Mouse (Mus musculus) hindbrain, postnatal 0 days (tissue): Measurements from ENCODE around the gene Mfap5. TPM values are rescaled to one million over a fixed set of nuclear protein-coding genes. Genes with fewer than 3 reads are reported as not detected.
A peak's percentile ranks its signal among the peaks of the same experiment; 100 is the strongest.

Experiments
- ATAC-seq: fragments of 200-750 bp; cut with Nextera tagmentation; 2 replicates; pipeline ENCODE4 v1.8.0; 2017; ENCODE audit warnings: mild to moderate bottlenecking, moderate TSS enrichment, moderate library complexity
- DNase-seq: peaks from one replicate; pipeline ENCODE4 v3.0.0-alpha.2; 2015; ENCODE audit warnings: low spot score
- H3K27ac ChIP-seq: fragments of 300-500 bp; sonication (generic); 2 replicates; pipeline ENCODE4 v1.5.1; 2014; ENCODE audit warnings: mild to moderate bottlenecking
- H3K27me3 ChIP-seq: fragments of 300-500 bp; sonication (generic); 2 replicates; pipeline ENCODE4 v1.6.1; 2014; ENCODE audit warnings: low read length, mixed read lengths; ENCODE audit not compliant: insufficient read depth
- H3K36me3 ChIP-seq: fragments of 300-500 bp; sonication (generic); 2 replicates; pipeline ENCODE4 v1.6.1; 2014; ENCODE audit warnings: low read length, mixed read lengths; ENCODE audit not compliant: insufficient read depth
- H3K4me1 ChIP-seq: fragments of 300-500 bp; sonication (generic); 2 replicates; pipeline ENCODE4 v1.6.1; 2014; ENCODE audit warnings: antibody characterized with exemption, low read length, mixed read lengths; ENCODE audit not compliant: insufficient read depth
- H3K4me2 ChIP-seq: fragments of 300-500 bp; sonication (generic); 2 replicates; pipeline ENCODE4 v1.6.1; 2014; ENCODE audit warnings: low read depth, mild to moderate bottlenecking, low read length, moderate library complexity, mixed read lengths
- H3K4me3 ChIP-seq: fragments of 300-500 bp; sonication (generic); 2 replicates; pipeline ENCODE4 v1.5.1; 2014; ENCODE audit warnings: low read length
- H3K9ac ChIP-seq: fragments of 300-500 bp; sonication (generic); replicated peaks from 2 replicates; pipeline ENCODE4 v1.6.1; 2014; ENCODE audit warnings: mild to moderate bottlenecking, low read length, moderate library complexity, mixed read lengths
- H3K9me3 ChIP-seq: fragments of 300-500 bp; sonication (generic); 2 replicates; pipeline ENCODE4 v1.6.1; 2016; ENCODE audit warnings: low read length, mixed read lengths
- CTCF ChIP-seq: IDR thresholded peaks from 2 replicates; pipeline ENCODE4 v1.5.1; 2016; ENCODE audit warnings: antibody characterized with exemption, control low read depth, low read depth
- WGBS: fragments of 180-500 bp; shearing (Covaris S2); extraction: QIAGEN DNeasy Blood & Tissue Kit; methylation state at CpG from one replicate; pipeline ENCODE4 v1.1.7; 2014; 5-methylcytosine and 5-hydroxymethylcytosine counted together
- polyA plus RNA-seq: library from polyadenylated mRNA; unstranded; fragments of >200 nt; fragmentation: Nextera tagmentation; extraction: Ambion mirVana; gene quantifications from 2 replicates; pipeline ENCODE4 v1.2.1, GENCODE M21; 2015
- total RNA-seq: library from RNA; depleted of rRNA; stranded (reverse); fragments of >200 nt; gene quantifications from 2 replicates; pipeline ENCODE4 v1.2.3, GENCODE M21; 2014

Gene Mfap5
- total and polyA plus RNA-seq, 2 experiments from 2014 or later, result 5.0 to 13.2 TPM

GRCm38 (mm10) chr6:122556959-122557561, 51.4 kb downstream of the Mfap5 start:
- 25% methylated on average over 15 of the region's 15 CpGs for WGBS
- DNase-seq, result peak; percentile 88
- Histone ChIP-seq H3K9me3 (no peaks in the 10 kb centered on the region), H3K9ac (no peak overlapping the region), H3K27me3 (no peaks in the 10 kb centered on the region), H3K4me3 (peak overlapping the region; percentile 12; the same call in 1 of the 2 replicates), H3K27ac (no peak overlapping the region), H3K36me3 (no peaks in the 10 kb centered on the region), H3K4me1 (no peaks in the 10 kb centered on the region), H3K4me2 (peak overlapping the region; percentile 34)
- peak; percentile 9; the same call in 1 of the 2 replicates for ATAC-seq
- TF ChIP-seq CTCF, result peak; percentile 81

DNA sequence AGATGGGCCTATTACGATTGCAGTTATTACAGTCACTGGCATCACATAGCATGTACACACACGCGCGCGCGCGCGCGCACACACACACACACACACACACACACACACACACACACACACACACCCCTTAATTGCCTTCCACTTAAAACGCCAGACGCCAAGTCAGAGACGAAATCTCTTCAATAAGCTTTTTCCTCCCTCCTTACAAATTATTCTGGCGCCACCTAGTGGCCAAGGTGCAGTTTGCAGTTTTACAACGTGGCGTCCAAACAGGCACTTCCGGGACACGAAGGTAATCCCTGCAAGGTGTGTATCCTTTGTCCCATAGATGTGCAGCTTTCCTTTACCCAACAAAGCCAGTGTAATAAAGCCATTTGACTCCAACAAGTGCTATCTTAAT, 54.8 kb downstream of the Mfap5 start:
- H3K9ac ChIP-seq, result no peak overlapping the region

DNA sequence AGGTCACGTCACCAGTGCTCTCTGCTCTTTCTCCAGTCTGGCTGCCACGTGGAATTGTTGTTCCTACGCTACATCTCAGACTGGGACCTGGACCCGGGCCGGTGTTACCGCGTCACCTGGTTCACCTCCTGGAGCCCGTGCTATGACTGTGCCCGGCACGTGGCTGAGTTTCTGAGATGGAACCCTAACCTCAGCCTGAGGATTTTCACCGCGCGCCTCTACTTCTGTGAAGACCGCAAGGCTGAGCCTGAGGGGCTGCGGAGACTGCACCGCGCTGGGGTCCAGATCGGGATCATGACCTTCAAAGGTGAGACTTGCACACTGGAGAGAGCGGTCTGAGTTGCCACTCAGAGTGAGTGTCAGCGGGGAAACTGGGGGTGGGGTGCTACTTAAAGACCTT, 55.4 kb downstream of the Mfap5 start:
- H3K9ac ChIP-seq, result no peak overlapping the region
- H3K4me2 ChIP-seq, result no peak overlapping the region
- no peaks in the 10 kb centered on the region for H3K9me3 ChIP-seq
- H3K27ac ChIP-seq, result no peak overlapping the region
- H3K27me3 ChIP-seq, result no peaks in the 10 kb centered on the region
- peak; percentile 21; the same call in 1 of the 2 replicates for ATAC-seq
- no peak overlapping the region for H3K4me3 ChIP-seq
- TF ChIP-seq CTCF, result no peak
- DNase-seq, result no peak
- H3K36me3 ChIP-seq, result no peaks in the 10 kb centered on the region
- 89% methylated on average over 20 of the region's 20 CpGs for WGBS
- no peaks in the 10 kb centered on the region for H3K4me1 ChIP-seq

More for the DNA sequence above, 54.8 kb downstream of the Mfap5 start:
- Histone ChIP-seq H3K9me3 (no peaks in the 10 kb centered on the region), H3K27ac (no peak overlapping the region), H3K36me3 (no peaks in the 10 kb centered on the region), H3K27me3 (no peaks in the 10 kb centered on the region), H3K4me2 (peak overlapping the region; percentile 41), H3K4me3 (no peak overlapping the region), H3K4me1 (no peaks in the 10 kb centered on the region)
- WGBS, result 8% methylated on average over 17 of the region's 17 CpGs
- ATAC-seq (peak; percentile 57; the same call in 1 of the 2 replicates), DNase-seq (peak; percentile 91)
- TF ChIP-seq CTCF, result peak; percentile 94

GRCm38 (mm10) chr6:122562463-122562862, 56.8 kb downstream of the Mfap5 start:
- under 1% methylated on average over 6 of the region's 6 CpGs for whole genome bisulfite sequencing
- H3K27me3 ChIP-seq, result no peaks in the 10 kb centered on the region
- peak overlapping the region; percentile 13; the same call in 1 of the 2 replicates for H3K4me3 ChIP-seq
- no peak overlapping the region for H3K27ac ChIP-seq
- peak; percentile 66 for ATAC-seq
- H3K4me1 ChIP-seq, result no peaks in the 10 kb centered on the region
- TF ChIP-seq CTCF, result peak; percentile 90
- no peaks in the 10 kb centered on the region for H3K36me3 ChIP-seq
- peak; percentile 87 for DNase-seq
- H3K9me3 ChIP-seq, result no peaks in the 10 kb centered on the region
- H3K9ac ChIP-seq, result 0 out of 2 replicates have a peak overlapping the region, but pooled peaks have one; percentile 13
- H3K4me2 ChIP-seq, result peak overlapping the region; percentile 46

DNA sequence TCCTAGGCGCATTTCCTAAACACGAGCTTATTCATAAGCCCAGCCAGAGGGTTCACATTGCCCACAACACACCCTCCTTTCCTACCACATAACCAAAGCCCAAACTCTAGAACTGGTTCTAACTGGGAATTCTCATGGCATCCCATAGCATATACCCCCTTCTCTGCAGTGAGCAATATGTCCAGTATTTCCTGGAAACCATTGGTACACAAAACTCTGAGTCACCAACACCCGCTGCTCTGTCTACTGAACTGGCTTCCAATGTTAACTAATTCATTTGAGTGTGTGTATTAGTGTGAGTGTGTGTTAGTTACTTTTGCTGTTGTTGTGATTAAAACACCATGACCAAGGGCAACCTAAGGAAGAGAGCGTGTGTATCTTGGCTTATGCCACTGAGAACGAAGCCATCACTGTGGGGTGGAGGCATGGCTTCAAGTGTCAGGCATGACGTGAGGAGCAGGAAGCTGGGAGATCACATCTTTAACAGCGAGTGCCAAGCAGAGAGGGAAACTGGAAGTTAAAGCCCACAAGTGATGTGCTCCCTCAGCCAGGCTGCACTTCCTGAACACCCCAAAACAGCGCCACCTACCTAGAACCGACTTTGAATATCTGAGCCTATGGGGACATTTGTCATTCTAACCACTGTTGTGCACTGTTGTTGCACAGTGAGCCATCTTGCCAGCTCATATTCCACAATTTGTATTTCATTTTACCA, 59.6 kb downstream of the Mfap5 start:
- Histone ChIP-seq H3K4me2 (no peak overlapping the region), H3K9ac (no peak overlapping the region), H3K36me3 (no peaks in the 10 kb centered on the region), H3K27ac (no peak overlapping the region), H3K9me3 (no peaks in the 10 kb centered on the region), H3K27me3 (no peaks in the 10 kb centered on the region), H3K4me3 (no peak overlapping the region), H3K4me1 (no peaks in the 10 kb centered on the region)
- no peak for TF ChIP-seq CTCF
- DNase-seq, result no peak
- 91% methylated on average over 9 of the region's 9 CpGs for whole genome bisulfite sequencing
- no peak for ATAC-seq

DNA sequence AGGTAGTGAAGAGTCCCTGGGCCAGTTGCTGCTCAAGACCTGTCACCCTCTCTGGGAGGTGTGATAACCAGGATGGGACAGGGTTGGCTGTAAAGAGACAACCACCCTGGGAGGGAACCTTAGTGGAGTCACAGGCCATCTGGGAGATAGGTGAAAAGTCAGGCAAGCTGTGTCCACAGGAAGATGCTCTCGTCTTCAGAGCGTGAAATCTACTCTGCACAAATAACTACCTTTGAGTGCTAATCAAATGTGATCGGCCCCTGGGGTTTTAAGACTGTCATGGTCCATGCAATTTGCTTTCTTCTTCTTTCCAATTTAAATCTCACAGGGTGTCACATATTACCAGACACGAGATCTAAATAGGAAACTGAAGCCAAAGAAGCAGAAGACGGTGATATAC, 63.5 kb downstream of the Mfap5 start:
- Histone ChIP-seq H3K9ac (no peak overlapping the region), H3K4me1 (no peaks in the 10 kb centered on the region), H3K9me3 (no peaks in the 10 kb centered on the region), H3K27ac (no peak overlapping the region), H3K27me3 (no peaks in the 10 kb centered on the region), H3K4me2 (no peak overlapping the region), H3K36me3 (no peaks in the 10 kb centered on the region), H3K4me3 (no peak overlapping the region)
- ATAC-seq (peak; percentile 36; the same call in 1 of the 2 replicates), DNase-seq (peak; percentile 26)
- TF ChIP-seq CTCF, result no peak
- WGBS, result 43% methylated on average over 5 of the region's 5 CpGs
